Mouse (Mus musculus) neural tube, embryonic 10.5 days (tissue): ENCODE data around the gene Prkag2.
"Not testable (repeated sequence)": the region's sequence is repeated elsewhere in the genome, so short reads cannot be mapped to it uniquely, and the experiment has no call there.

Experiments used
- DNase-seq: peaks from one replicate; pipeline ENCODE4 v3.0.0-alpha.2; 2017; ENCODE audit warnings: low spot score; ENCODE audit errors: extremely low spot score

Gene Prkag2

GRCm38 (mm10) chr5:24831912-24832311 lies 268.5 kb downstream of the Prkag2 start:
- no peak for DNase-seq

- DNase-seq, result no peak
Measured at GRCm38 (mm10) chr5:24828446-24828845, 272.0 kb downstream of the Prkag2 start.

- DNase-seq, result no peak
Measured at GRCm38 (mm10) chr5:24827173-24827572, 273.3 kb downstream of the Prkag2 start.

- no peak for DNase-seq
Measured at GRCm38 (mm10) chr5:24826056-24826770, 274.2 kb downstream of the Prkag2 start.

GRCm38 (mm10) chr5:24825365-24826055 lies 274.9 kb downstream of the Prkag2 start:
- no peak for DNase-seq

GRCm38 (mm10) chr5:24823864-24824405 lies 276.5 kb downstream of the Prkag2 start:
- no peak for DNase-seq

- no peak for DNase-seq
Measured at GRCm38 (mm10) chr5:24822781-24823180, 277.7 kb downstream of the Prkag2 start.

GRCm38 (mm10) chr5:24822231-24822630 lies 278.2 kb downstream of the Prkag2 start:
- DNase-seq, result not testable (repeated sequence)

GRCm38 (mm10) chr5:24821403-24821841 lies 279.0 kb downstream of the Prkag2 start:
- no peak for DNase-seq

GRCm38 (mm10) chr5:24820627-24821026 lies 279.8 kb downstream of the Prkag2 start:
- DNase-seq, result no peak

- DNase-seq, result no peak
Measured at GRCm38 (mm10) chr5:24817191-24817590, 283.3 kb downstream of the Prkag2 start.

GRCm38 (mm10) chr5:24813946-24814345 lies 286.5 kb downstream of the Prkag2 start:
- DNase-seq, result no peak

GRCm38 (mm10) chr5:24813005-24813404 lies 287.4 kb downstream of the Prkag2 start:
- DNase-seq, result no peak
